Mouse (Mus musculus) brain, embryonic 14.5 days (tissue): ENCODE data around the gene Gm38392.

Source experiments
- CTCF ChIP-seq: fragments of 200-500 bp; IDR thresholded peaks from 2 replicates; pipeline ENCODE4 v1.5.1; 2012; ENCODE audit warnings: inconsistent platforms, mild to moderate bottlenecking, moderate library complexity, borderline replicate concordance; ENCODE audit not compliant: insufficient read depth, insufficient read length; ENCODE audit errors: extremely low read depth
- POLR2A ChIP-seq: fragments of 200-500 bp; IDR thresholded peaks from 2 replicates; pipeline ENCODE4 v1.6.1; 2012; ENCODE audit warnings: mild to moderate bottlenecking, inconsistent platforms, borderline replicate concordance; ENCODE audit not compliant: poor library complexity, insufficient read depth, insufficient read length, severe bottlenecking; ENCODE audit errors: extremely low read depth

GRCm38 (mm10) chr3:88197741-88198504, 89.1 kb downstream of the Gm38392 start:
- TF ChIP-seq CTCF: no peak
- no peak for TF ChIP-seq POLR2A
